Mouse (Mus musculus) mouse trophoblast stem cell (cell line): Measurements from ENCODE around the gene Gja1.

Source experiments
- in situ Hi-C, 2 experiments: fragments of 300-500 bp; cut with MseI, MboI; formaldehyde crosslinking; loops; 2 replicates in 1 of 2; 3 replicates in 1 of 2; pipeline ENCODE4 v1.15.1; 2025

Gja1 gene

DNA sequence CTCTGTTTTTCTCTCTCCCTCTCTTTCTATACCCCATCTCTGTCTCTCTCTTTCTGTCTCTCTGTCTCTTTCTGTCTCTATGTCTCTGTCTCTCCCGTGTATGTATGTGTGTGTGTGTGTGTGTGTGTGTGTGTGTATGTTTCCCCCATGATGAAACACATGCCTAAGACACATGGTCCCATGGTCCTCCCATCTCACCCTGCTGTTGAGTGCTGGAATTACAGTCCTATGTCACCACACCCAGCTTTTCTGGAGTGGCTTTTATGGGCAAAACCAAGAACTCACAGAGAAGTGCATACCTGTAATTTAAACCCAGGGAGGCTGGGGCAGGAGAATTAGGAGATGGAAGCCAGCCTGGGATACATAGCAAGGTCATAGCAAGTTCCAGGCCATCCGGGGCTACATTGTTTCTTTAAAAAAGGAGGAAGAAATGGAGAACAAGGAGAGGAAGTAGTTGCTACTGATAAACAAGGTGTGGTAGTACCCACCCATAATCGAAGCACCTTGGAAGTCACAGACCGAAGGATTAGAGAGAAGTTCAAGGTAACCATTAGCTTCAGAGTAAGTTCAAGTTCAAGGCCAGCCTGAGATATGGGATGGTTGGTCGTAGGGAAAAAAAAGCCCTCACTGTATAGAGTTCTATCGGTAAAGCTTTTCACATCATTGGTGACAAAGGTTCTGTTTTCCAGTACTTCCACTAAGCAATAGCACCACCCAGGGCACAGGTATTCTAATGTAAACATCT, 29.4 kb downstream of the Gja1 start:
- in situ Hi-C loops, result no loop called here

DNA sequence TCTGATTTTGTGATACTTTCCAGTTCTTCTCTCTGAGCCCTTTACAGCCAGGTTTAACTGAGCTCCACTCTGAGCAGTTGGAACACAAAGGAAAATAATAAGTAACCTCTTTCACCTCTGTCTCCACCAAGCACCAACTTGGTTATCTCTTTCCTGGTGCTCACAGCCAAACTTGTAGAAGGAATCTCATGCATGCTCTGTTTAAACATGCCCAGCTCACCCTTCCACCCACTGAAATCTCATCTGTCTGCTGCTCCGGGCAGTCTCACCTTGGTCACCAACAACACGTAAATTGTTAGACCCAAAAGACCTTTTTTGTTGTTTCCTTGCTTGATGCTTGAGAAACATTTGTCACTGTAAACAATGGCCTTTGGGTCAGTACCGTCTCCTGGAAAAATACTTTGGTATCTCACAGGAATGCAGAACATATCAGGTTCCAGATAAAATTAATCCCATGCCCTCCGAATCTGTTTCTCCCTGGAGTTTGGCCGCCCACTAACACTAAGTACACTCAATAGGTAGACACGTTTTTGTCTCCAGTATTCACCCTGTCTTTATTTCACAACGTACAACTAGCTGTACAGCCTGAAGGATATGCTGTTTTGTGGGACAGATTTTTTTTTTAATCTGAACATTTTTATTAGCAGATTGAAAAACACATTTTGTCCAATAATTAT, 38.9 kb downstream of the Gja1 start:
- in situ Hi-C loops, result no loop called here

DNA sequence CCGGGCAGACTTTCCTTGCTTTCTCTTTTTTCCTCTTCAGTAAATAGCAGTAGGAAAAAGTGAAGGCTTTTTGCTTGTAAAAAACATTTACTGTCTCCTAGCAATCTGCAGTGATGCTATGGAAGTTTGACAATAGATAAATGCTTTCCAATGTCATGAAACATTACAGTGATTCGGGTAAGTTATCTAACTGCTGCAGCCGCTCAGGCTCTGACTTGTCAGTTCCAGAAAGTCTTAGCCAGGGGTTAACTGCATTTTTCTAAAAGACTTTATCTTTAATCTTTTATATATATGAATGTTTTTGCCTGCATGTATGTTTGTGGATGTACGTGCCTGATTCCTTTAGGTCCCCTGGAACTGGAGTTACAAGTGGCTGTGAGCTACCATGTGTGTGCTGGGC, 45.4 kb downstream of the Gja1 start:
- in situ Hi-C loops, result no loop called here

DNA sequence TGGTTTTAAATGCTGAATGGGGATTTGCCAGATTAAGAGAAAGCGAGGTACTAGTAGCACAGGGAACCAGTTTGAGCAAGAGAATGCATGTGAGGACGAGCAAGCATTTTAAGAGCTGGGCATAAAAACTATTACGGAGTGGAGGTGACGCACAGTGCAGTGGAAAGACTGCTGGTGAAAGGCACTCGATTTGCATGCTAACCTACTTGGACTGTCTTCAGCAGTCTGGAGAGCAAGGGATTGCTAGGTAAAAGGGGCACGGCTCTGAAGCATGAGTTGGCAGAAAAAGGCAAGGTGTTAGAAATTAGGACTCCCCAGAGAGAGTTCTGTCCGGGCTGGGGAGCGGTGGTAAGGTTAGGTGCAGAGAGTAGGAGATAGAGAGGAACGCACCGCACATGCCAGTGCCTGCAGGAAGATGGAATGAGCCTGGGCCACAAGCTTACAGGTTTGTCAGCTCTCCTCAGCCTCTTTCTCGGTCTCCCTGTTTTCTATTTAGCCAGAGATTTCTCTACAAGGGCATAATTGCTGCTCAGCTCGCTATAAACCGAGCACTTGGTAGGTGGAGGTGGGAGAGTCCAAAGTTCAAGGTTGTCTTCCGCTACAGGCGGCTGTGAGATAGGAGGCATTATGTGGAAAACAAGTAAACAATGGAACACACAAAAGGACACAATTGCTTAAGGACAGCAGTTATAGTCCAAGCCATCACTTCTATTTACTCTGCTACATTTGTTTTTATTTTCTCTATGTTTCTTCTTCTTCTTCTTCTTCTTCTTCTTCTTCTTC, 48.1 kb downstream of the Gja1 start:
- in situ Hi-C loops, result no loop called here

DNA sequence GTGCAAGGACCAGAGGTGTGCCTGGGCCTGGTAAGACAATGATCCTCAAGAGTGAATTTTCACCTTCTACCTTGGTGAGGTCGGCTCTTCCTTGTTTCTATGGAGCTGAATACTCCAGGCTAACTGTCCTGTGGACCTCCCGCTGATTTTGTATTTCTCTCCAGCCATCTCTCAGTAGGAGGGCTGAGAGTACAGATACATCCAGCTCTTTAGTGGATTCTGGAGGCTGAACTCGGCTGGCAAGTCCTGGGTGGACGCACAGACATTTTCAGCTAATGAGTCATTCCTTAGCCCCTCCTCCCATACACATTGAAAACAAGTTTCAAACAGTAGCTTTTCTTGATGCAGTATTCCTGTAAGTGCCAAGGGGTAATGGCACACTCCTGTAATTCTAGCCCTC, 49.2 kb downstream of the Gja1 start:
- in situ Hi-C loops, result no loop called here

DNA sequence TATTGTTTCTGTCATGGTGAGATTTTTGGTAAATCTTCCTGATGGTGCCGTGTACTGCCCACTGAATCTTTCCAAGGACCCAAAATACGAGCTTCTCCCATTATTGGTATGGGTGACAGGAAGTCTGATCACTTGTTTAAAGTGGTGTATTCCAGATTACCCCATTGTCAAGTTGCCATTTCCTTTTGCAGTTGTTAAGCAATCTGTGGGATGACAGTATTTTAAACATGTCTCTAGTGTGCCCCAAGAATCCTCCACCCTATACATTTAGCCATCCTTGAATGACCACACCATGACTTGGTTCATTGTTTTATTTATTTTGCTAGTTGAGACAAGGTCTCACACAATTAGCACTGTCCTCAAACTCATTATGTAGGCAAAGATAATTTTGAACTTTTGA, 50.3 kb downstream of the Gja1 start:
- in situ Hi-C loops, result no loop called here

DNA sequence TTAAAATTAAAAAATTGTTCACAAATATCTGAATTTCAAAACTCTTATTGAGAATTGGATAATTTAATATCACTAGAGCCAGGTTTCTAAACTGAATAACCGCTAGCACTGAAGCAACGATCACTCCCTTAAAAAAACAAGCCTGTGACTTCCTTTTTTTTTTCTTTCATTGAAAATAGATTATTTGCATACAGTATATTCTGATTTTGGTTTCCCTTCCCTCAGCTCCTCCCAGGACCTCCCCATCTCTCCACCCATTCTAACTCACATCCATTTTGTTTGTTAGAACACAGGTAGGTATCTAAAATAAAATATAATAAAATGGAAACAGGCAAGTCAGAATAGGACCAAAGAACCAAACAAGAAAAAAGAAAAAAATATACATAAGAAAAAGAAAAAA, 50.7 kb downstream of the Gja1 start:
- in situ Hi-C loops, result no loop called here

DNA sequence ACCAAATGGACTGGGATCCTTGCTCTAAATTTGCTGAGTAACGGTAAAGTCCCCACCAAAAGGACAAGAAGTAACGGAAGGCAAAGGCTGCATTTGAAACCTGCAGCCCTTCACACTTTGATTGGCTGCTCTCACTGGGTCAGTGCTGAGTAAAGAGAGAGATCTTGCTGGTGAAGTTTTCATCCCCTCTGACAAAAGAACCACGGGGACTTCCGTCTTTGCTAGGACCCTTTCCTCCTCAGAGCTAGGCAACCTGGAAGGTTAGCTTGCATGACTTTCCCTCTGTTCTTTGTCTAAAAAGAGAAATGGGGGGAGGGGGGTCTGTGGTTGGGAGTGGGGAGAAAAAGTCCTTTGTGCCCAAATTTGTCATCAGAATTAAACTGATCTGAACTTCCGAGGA, 51.9 kb downstream of the Gja1 start:
- in situ Hi-C loops, result no loop called here

DNA sequence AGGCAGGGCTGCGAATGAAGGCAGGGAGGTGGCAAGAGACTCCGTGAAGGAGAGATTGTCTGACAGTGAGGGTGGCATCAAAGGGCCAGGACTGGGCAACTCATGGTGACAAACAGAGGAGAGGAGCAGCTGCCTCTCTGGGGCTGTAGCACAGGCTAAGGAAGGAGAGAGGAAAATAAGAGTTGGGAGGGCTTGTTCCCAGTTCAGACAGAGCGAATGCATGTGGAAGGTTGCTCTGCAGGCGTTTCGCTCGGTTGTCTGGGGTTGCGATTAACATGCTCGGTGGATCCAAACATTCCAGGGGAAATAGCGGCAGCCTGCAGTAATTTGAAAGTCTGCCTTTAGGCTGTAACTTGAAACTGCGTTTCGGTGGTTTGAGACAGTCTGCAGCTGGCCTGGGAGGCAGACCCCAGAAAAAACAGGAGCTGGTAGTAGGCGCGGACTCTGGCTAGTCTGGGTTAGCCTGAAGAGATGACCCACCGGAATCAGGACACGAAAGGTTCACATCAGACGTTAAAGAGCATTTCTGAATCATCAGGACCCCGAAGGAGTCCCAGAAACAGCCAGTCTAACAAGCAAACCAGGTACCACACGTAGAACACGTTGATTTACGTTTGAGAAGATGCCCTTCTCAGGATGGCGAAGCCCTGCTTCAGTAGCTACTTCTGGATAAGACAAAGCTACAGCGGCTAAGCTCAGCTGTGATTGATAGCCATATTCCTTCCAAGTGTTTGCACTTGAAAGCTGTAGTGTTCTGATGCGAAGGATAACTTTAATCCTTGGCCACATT, 54.7 kb downstream of the Gja1 start:
- in situ Hi-C loops, result no loop called here

DNA sequence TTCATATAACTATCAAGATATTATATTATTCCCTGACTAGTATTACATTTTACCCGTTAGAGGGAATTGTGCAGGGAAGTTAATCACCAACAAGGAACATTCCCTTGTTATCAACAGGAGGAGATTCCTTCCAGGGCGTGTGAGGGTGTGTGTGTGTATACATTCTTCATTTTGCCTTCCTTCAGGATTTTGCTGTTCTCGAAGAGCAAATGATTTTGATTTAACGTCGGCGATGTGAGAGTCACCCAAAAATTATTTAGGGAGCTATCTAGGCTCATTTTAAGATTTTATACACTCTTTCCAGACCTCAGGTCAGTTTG, 55.2 kb downstream of the Gja1 start:
- in situ Hi-C loops, result no loop called here

DNA sequence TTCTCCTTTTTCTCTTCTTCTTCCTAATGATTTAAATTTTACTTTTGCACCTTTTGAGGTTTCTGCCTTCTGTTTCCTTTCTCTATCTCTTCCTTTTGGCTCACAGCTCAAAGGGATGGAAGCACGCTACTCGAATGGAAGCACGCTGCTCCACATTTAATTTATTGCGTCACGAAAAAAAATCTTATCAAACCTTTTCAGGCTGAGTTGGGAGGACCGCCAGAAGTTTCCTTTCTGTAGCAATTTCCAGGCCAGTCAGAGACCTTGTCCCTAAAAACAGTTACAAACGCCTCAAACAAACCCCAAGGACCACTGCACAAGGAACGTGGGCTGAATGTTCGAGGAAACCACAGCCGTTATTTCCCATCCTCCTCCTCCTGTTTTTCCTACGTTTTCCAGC, 60.2 kb downstream of the Gja1 start:
- in situ Hi-C loops, result no loop called here

DNA sequence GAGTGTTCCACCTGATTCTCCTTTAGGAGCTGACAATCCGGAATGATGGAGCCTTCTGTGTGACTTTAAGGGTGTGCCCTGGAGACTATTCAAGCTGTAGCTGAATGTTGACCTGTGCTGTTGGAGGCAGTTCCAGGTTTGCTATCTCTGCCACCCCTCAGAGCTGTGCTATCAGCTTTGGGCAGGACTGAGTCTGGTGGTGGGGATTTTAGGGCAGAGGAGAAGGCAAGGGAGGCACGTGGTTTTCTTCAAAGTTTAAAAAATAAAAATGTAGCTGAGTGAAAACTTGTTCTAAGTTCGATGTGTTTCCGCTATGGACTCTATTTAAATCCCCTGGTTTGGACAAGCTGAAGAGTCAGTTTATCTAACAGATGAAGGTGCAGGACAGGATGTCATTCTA, 62.5 kb downstream of the Gja1 start:
- in situ Hi-C loops, result no loop called here

DNA sequence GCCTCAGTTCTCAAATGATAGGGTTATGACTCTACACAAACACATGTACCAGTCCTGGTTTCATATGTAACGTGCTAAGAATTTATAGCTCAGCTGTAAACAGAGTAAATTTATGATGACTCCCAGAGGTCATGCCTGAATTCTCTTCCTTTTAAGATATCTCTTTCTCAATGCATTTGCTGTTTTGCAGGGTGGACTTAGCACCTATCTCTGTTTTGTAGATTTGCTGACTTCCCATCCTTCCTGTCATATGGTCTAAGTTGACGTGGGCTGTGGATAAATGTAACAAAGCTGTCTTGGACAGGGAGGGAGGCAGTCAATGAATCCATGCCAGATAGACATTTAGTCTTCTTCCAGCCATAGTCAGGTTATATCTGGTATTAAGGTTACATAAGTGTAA, 67.3 kb downstream of the Gja1 start:
- in situ Hi-C loops, result no loop called here

DNA sequence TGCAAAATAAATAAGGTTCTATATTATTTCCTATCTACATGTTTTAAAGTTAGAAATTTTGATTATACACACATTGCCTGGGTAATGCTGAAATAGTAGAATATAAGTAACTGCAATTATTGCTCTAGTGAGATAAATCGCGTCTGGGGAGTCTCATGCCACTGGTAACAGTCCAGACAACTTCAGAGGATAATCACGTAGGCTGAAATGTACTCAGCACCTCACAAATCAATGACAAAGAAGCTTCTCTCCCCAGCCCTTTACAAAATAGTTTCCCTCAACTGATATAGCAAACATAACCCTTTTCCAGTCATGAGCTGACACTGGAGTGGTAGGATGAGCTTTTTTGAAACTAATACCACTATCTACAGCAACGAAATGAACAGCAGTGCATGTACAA, 71.9 kb downstream of the Gja1 start:
- in situ Hi-C loops, result no loop called here
